Mouse (Mus musculus) c-Kit-negative CD71-positive TER-119-positive erythroid progenitor cells, embryonic 14.5 days (primary cell): ENCODE measurements at regions not wholly inside any gene's neighbourhood (a gene's known extent, or its start where the extent isn't known, plus 50 kb on each side); places are given as distances from the start of the nearest gene placed in this dataset.

Experiments
- DNase-seq: peaks from one replicate; pipeline ENCODE4 v3.0.0-alpha.2; 2013; ENCODE audit warnings: low read depth, low spot score

GRCm38 (mm10) chr1:73456359-73457062, 440.8 kb upstream of the Tnp1 start:
- no peak for DNase-seq

GRCm38 (mm10) chr1:73444216-73444890, 428.6 kb upstream of the Tnp1 start:
- DNase-seq: no peak

GRCm38 (mm10) chr1:73438385-73438784, 422.7 kb upstream of the Tnp1 start:
- DNase-seq: no peak

GRCm38 (mm10) chr1:73428101-73428500, 412.4 kb upstream of the Tnp1 start:
- no peak for DNase-seq

GRCm38 (mm10) chr1:73425049-73425448, 409.3 kb upstream of the Tnp1 start:
- no peak for DNase-seq

- no peak for DNase-seq
Measured at GRCm38 (mm10) chr1:73418196-73418595, 402.5 kb upstream of the Tnp1 start.

GRCm38 (mm10) chr1:73411452-73411851, 395.7 kb upstream of the Tnp1 start:
- no peak for DNase-seq

GRCm38 (mm10) chr1:73399178-73399577, 383.5 kb upstream of the Tnp1 start:
- DNase-seq: no peak

GRCm38 (mm10) chr1:73395034-73395433, 379.3 kb upstream of the Tnp1 start:
- no peak for DNase-seq

GRCm38 (mm10) chr1:73394466-73394865, 378.8 kb upstream of the Tnp1 start:
- no peak for DNase-seq

- DNase-seq: no peak
Measured at GRCm38 (mm10) chr1:73392077-73392476, 376.4 kb upstream of the Tnp1 start.

GRCm38 (mm10) chr1:73389976-73390375, 374.3 kb upstream of the Tnp1 start:
- no peak for DNase-seq

GRCm38 (mm10) chr1:73389174-73389573, 373.5 kb upstream of the Tnp1 start:
- DNase-seq: no peak

GRCm38 (mm10) chr1:73381578-73381977, 365.9 kb upstream of the Tnp1 start:
- no peak for DNase-seq

GRCm38 (mm10) chr1:73374531-73375375, 359.0 kb upstream of the Tnp1 start:
- no peak for DNase-seq

GRCm38 (mm10) chr1:73368222-73368621, 352.5 kb upstream of the Tnp1 start:
- DNase-seq: no peak

- DNase-seq: no peak
Measured at GRCm38 (mm10) chr1:73365842-73366241, 350.1 kb upstream of the Tnp1 start.

GRCm38 (mm10) chr1:73364300-73364683, 348.6 kb upstream of the Tnp1 start:
- DNase-seq: no peak

- DNase-seq: no peak
Measured at GRCm38 (mm10) chr1:73363549-73364299, 348.0 kb upstream of the Tnp1 start.

GRCm38 (mm10) chr1:73362122-73362521, 346.4 kb upstream of the Tnp1 start:
- DNase-seq: no peak

GRCm38 (mm10) chr1:73361300-73361699, 345.6 kb upstream of the Tnp1 start:
- DNase-seq: no peak

- DNase-seq: no peak
Measured at GRCm38 (mm10) chr1:73354447-73354846, 338.7 kb upstream of the Tnp1 start.
